Mouse (Mus musculus) forebrain, embryonic 16.5 days (tissue): ENCODE results near the gene Nfic. TPM values are rescaled to one million over a fixed set of nuclear protein-coding genes. Genes with fewer than 3 reads are reported as not detected.

Experiments
- ATAC-seq: fragments of 200-750 bp; cut with Nextera tagmentation; 2 replicates; pipeline ENCODE4 v1.8.0; 2017; ENCODE audit warnings: mild to moderate bottlenecking, moderate library complexity
- H3K27ac ChIP-seq: fragments of 300-500 bp; sonication (generic); 2 replicates; pipeline ENCODE4 v1.5.1; 2014; ENCODE audit warnings: low read length, control low read depth
- H3K27me3 ChIP-seq: fragments of 300-500 bp; sonication (generic); replicated peaks from 2 replicates; pipeline ENCODE4 v1.6.1; 2014; ENCODE audit warnings: low read length; ENCODE audit not compliant: control insufficient read depth, insufficient read depth
- H3K36me3 ChIP-seq: fragments of 300-500 bp; sonication (generic); 2 replicates; pipeline ENCODE4 v1.6.1; 2014; ENCODE audit not compliant: control insufficient read depth, insufficient read depth
- H3K4me1 ChIP-seq: fragments of 300-500 bp; sonication (generic); replicated peaks from 2 replicates; pipeline ENCODE4 v1.6.1; 2014; ENCODE audit warnings: low read length; ENCODE audit not compliant: control insufficient read depth, insufficient read depth
- H3K4me2 ChIP-seq: fragments of 300-500 bp; sonication (generic); 2 replicates; pipeline ENCODE4 v1.6.1; 2014; ENCODE audit warnings: mild to moderate bottlenecking, low read length, control low read depth
- H3K4me3 ChIP-seq: fragments of 300-500 bp; sonication (generic); replicated peaks from 2 replicates; pipeline ENCODE4 v1.5.1; 2014; ENCODE audit warnings: mild to moderate bottlenecking, low read length, control low read depth
- H3K9ac ChIP-seq: fragments of 300-500 bp; sonication (generic); replicated peaks from 2 replicates; pipeline ENCODE4 v1.6.1; 2014; ENCODE audit warnings: low read depth, low read length, control low read depth
- H3K9me3 ChIP-seq: fragments of 300-500 bp; sonication (generic); 2 replicates; pipeline ENCODE4 v1.6.1; 2016; ENCODE audit warnings: low read length; ENCODE audit not compliant: control insufficient read depth
- WGBS: fragments of 180-500 bp; shearing (Covaris S2); extraction: QIAGEN DNeasy Blood & Tissue Kit; methylation state at CpG from one replicate; pipeline ENCODE4 v1.1.7; 2014; 5-methylcytosine and 5-hydroxymethylcytosine counted together
- polyA plus RNA-seq: library from polyadenylated mRNA; unstranded; fragments of >200 nt; fragmentation: Nextera tagmentation; extraction: Ambion mirVana; gene quantifications from 2 replicates; pipeline ENCODE4 v1.2.1, GENCODE M21; 2015

Gene Nfic
- polyA plus RNA-seq, 1 experiment from 2014 or later = 25.4 TPM

- Histone ChIP-seq H3K36me3 (peaks cover 6% of the 10 kb centered on the region; the same call in 1 of the 2 replicates), H3K4me1 (peaks cover 9% of the 10 kb centered on the region), H3K4me3 (no peak overlapping the region), H3K27ac (no peak overlapping the region), H3K27me3 (peaks cover 30% of the 10 kb centered on the region), H3K4me2 (no peak overlapping the region), H3K9me3 (no peaks in the 10 kb centered on the region), H3K9ac (no peak overlapping the region)
- ATAC-seq = no peak
- WGBS = 75% methylated on average over 4 of the region's 4 CpGs
These were observed 8.1 kb upstream of the Nfic start for GRCm38 (mm10) chr10:81463531-81463930.

GRCm38 (mm10) chr10:81462917-81463316 lies 7.5 kb upstream of the Nfic start:
- ATAC-seq = no peak
- peaks cover 9% of the 10 kb centered on the region for H3K4me1 ChIP-seq
- no peak overlapping the region for H3K4me3 ChIP-seq
- no peak overlapping the region for H3K27ac ChIP-seq
- H3K9ac ChIP-seq = no peak overlapping the region
- H3K9me3 ChIP-seq = no peaks in the 10 kb centered on the region
- H3K4me2 ChIP-seq = no peak overlapping the region
- H3K36me3 ChIP-seq = peaks cover 6% of the 10 kb centered on the region; the same call in 1 of the 2 replicates
- H3K27me3 ChIP-seq = peaks cover 30% of the 10 kb centered on the region
- 77% methylated on average over 7 of the region's 7 CpGs for WGBS

GRCm38 (mm10) chr10:81462415-81462804 lies 7.0 kb upstream of the Nfic start:
- H3K36me3 ChIP-seq = peaks cover 6% of the 10 kb centered on the region; the same call in 1 of the 2 replicates
- no peak overlapping the region for H3K9ac ChIP-seq
- no peak overlapping the region for H3K27ac ChIP-seq
- ATAC-seq = no peak
- H3K4me3 ChIP-seq = no peak overlapping the region
- peaks cover 33% of the 10 kb centered on the region for H3K27me3 ChIP-seq
- 36% methylated on average over 7 of the region's 7 CpGs for WGBS
- H3K9me3 ChIP-seq = no peaks in the 10 kb centered on the region
- H3K4me1 ChIP-seq = peaks cover 9% of the 10 kb centered on the region
- H3K4me2 ChIP-seq = no peak overlapping the region

GRCm38 (mm10) chr10:81461673-81462414 lies 6.4 kb upstream of the Nfic start:
- Histone ChIP-seq H3K27me3 (peaks cover 33% of the 10 kb centered on the region), H3K36me3 (peaks cover 6% of the 10 kb centered on the region; the same call in 1 of the 2 replicates), H3K4me3 (no peak overlapping the region), H3K9me3 (no peaks in the 10 kb centered on the region), H3K27ac (no peak overlapping the region), H3K4me1 (peaks cover 9% of the 10 kb centered on the region), H3K9ac (no peak overlapping the region), H3K4me2 (no peak overlapping the region)
- WGBS = 9% methylated on average over 16 of the region's 16 CpGs
- ATAC-seq = no peak

GRCm38 (mm10) chr10:81460951-81461350 lies 5.5 kb upstream of the Nfic start:
- Histone ChIP-seq H3K4me1 (peaks cover 9% of the 10 kb centered on the region), H3K36me3 (peaks cover 6% of the 10 kb centered on the region; the same call in 1 of the 2 replicates), H3K4me2 (no peak overlapping the region), H3K27ac (no peak overlapping the region), H3K27me3 (peaks cover 33% of the 10 kb centered on the region), H3K9me3 (no peaks in the 10 kb centered on the region), H3K4me3 (no peak overlapping the region), H3K9ac (no peak overlapping the region)
- ATAC-seq = no peak
- 41% methylated on average over 11 of the region's 11 CpGs for WGBS

- Histone ChIP-seq H3K9me3 (no peaks in the 10 kb centered on the region), H3K36me3 (peaks cover 3% of the 10 kb centered on the region; the same call in 1 of the 2 replicates), H3K27me3 (peaks cover 33% of the 10 kb centered on the region), H3K4me1 (peaks cover 9% of the 10 kb centered on the region), H3K4me3 (no peak overlapping the region), H3K27ac (no peak overlapping the region), H3K4me2 (no peak overlapping the region), H3K9ac (no peak overlapping the region)
- 27% methylated on average over 20 of the region's 20 CpGs for WGBS
- no peak for ATAC-seq
These were observed 5.0 kb upstream of the Nfic start for GRCm38 (mm10) chr10:81460471-81460870.

GRCm38 (mm10) chr10:81459399-81459798 lies 4.0 kb upstream of the Nfic start:
- no peaks in the 10 kb centered on the region for H3K9me3 ChIP-seq
- peaks cover 4% of the 10 kb centered on the region for H3K4me1 ChIP-seq
- no peak overlapping the region for H3K9ac ChIP-seq
- 65% methylated on average over 21 of the region's 21 CpGs for WGBS
- no peak overlapping the region for H3K4me3 ChIP-seq
- no peak for ATAC-seq
- 0 out of 2 replicates have a peak, but pooled peaks cover 3% of the 10 kb centered on the region for H3K36me3 ChIP-seq
- no peak overlapping the region for H3K27ac ChIP-seq
- no peak overlapping the region for H3K4me2 ChIP-seq
- peaks cover 36% of the 10 kb centered on the region for H3K27me3 ChIP-seq

GRCm38 (mm10) chr10:81458267-81458666 lies 2.8 kb upstream of the Nfic start:
- 0 out of 2 replicates have a peak, but pooled peaks cover 3% of the 10 kb centered on the region for H3K36me3 ChIP-seq
- ATAC-seq = no peak
- H3K4me1 ChIP-seq = no peaks in the 10 kb centered on the region
- 81% methylated on average over 6 of the region's 6 CpGs for WGBS
- H3K27ac ChIP-seq = no peak overlapping the region
- H3K9ac ChIP-seq = no peak overlapping the region
- H3K4me3 ChIP-seq = no peak overlapping the region
- H3K27me3 ChIP-seq = peaks cover 38% of the 10 kb centered on the region
- no peak overlapping the region for H3K4me2 ChIP-seq
- no peaks in the 10 kb centered on the region for H3K9me3 ChIP-seq

GRCm38 (mm10) chr10:81457624-81458023 lies 2.2 kb upstream of the Nfic start:
- 0 out of 2 replicates have a peak, but pooled peaks cover 3% of the 10 kb centered on the region for H3K36me3 ChIP-seq
- no peaks in the 10 kb centered on the region for H3K9me3 ChIP-seq
- H3K4me1 ChIP-seq = no peaks in the 10 kb centered on the region
- no peak for ATAC-seq
- peaks cover 40% of the 10 kb centered on the region for H3K27me3 ChIP-seq
- 86% methylated on average over 8 of the region's 8 CpGs for WGBS
- H3K9ac ChIP-seq = no peak overlapping the region
- H3K27ac ChIP-seq = no peak overlapping the region
- no peak overlapping the region for H3K4me2 ChIP-seq
- H3K4me3 ChIP-seq = no peak overlapping the region
